Mouse (Mus musculus) spleen, postnatal 14 days (tissue): ENCODE data around the gene Ppm1d.
A peak's percentile ranks its signal among the peaks of the same experiment; 100 is the strongest.

ENCODE experiments used
- DNase-seq, 2 experiments: peaks; one replicate each; pipeline ENCODE4 v3.0.0; 2021 to 2022; ENCODE audit warnings: low spot score in 2 of 2

Ppm1d gene

DNA sequence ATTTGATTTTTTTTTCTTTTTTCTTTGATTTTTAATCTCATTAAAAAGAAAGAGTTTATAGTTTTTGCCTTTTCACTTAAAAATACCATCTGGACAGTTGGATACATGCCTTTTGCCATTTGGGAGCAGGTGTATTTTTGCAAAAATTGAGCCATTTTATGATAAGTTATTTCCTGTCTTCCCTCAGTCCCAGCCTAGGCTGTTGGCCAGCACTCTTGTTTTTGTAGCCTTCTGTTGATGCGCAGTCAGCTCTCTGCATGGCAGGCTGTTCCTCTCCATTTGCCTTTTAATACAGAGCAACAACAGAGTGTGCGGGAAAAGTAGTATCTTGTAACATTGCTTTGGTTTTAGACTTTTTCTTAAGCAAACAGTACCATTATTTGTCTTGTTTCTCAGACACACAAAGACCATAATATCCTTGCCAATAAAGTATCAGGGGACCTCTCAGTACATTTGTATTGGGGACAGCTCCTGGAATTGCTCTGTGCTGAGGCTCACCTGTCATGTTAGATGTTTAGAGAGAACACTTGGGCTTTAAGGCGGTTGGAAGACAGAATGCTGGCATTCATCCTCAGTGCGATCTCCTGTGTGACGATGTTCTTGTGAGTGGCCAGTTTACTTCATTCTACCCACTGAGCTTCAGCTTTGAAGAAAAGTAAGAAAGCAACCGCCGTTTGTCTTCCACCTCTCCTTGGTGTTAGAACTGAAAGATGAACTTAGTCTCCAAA, 18.3 kb downstream of the Ppm1d start:
- DNase-seq = no peak

DNA sequence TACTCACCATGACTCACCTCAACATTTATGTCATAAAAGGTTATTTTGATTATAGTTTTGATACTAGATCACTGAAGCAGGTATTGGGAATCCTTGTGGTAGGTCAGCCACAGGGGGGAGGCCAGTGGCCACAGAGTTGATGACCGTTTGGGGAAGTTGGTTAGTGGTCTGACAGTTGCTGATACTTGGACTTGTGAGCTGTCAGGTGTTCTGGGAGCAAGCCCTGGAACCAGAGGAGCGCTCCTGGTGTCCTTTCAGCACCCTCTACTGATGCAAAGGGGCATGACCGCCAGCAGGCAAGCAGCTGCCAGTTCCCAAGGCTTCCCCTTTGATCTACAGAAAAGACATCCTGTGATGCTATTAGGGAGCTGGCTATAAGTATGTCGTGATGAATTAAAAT, 23.7 kb downstream of the Ppm1d start:
- DNase-seq = peak; percentile 19 to 38

DNA sequence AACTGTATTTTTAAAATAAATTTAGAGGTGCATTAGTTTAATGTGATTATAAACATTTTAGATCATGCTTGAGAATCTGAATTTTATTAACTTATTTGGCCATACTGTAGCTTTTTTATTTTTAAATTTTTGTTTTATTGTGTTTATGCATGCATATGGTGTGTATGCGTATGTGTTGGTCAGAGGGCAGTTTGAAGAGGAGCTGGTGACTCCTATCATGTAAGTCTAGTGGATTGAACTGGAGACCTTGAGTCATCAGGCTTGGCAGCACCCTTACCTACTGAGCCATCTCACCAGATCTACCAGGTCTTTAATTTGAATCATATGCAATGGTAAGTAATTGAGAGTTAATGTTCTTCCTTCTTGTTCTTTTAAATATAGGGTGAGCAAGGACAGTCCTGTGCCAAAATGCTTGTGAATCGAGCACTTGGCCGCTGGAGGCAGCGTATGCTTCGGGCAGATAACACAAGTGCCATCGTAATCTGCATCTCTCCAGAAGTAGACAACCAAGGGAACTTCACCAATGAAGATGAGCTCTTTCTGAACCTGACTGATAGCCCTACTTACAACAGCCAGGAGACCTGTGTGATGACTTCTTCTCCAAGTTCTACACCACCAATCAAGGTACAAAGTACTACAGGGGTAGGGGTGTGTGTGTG, 28.3 kb downstream of the Ppm1d start:
- DNase-seq = peak; percentile 32 to 34

DNA sequence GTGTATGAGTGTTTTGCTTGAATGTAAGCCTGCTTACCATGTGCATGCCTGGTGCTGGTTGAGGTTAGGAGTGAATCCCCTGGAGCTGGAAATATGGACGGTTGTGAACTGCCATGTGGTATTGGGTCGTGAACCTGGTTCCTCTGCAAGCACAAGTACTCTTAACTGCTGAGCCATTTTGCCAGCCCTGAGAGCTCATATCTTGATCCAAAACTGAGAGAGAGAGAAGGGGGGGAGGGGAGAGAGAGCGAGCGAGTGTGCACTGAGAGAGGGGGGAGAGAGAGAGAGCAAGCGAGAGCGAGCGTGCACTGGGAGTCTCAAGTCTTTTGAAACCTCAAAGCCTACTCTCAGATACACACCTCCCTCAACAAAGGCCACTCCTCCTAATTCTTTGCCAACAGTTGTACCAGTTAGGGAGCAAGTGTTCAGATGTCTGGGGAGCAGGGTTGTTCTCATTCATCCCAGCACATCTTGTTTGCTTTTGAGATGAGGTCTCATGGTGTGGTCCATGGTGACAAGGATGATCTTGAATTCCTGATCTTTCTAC, 29.1 kb downstream of the Ppm1d start:
- DNase-seq = no peak

DNA sequence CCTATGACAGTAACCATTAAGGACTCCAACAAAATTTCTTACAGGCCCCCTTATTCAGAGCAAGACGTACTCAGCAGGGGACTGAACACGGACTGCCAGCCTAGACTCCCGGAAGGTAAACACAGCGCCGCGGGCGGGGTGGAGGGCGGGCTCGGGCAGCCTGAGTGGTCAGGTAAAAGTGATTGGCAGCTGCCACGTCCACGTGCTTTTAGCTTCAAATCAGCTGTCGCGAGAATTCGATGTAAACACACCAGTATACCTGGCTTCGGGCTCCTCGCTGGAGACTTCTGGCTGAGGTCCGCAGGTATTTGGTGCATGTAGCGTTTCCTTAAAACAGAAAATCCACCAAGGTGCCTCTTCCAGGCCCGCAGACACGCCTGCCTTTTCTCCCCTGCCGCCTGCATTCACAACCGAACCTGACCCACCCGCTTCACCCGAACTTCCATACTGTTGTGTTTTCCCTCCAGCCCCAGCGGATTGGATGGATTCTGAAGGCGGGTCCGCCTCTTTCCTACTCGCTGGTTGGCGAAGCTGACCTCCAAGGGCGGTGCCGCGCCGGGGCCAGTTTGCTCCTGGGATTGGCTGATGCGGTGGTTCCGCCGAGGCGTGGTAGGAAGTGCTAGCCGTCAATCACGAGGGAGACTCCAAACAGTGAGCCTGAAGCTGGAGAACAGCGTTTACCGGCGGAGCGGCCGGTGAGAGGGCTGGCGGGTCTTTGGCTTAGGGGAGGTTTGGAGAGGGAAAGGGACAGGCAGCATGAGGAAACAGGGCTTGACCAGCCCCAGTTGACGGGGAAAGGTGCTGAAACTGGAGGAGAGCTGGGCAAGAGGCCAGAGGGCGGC, 41.7 kb downstream of the Ppm1d start, which contains the start of gene Bcas3:
TSS of gene Bcas3 (plus strand) at position 629 of the 842 bp plus-strand sequence.
- DNase-seq = peak; percentile 96 to 97

DNA sequence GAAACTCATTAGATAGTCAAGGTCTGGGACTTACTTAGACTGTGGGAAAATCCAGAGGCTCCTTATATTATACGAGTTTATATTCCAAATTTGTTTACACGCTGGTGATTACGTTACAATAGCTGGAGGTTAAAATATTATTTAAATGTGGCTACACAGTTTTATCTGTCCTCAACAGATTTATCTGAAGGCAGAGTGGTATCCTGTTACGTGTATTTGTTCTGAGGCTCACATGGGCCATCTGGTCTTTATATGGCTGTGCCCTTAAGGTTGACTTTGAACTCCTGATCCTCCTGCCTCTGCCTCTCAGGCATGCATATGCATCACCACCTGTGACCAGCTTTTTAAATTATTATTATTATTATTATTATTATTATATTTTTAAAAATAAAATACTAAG, 42.8 kb downstream of the Ppm1d start:
- DNase-seq = no peak

DNA sequence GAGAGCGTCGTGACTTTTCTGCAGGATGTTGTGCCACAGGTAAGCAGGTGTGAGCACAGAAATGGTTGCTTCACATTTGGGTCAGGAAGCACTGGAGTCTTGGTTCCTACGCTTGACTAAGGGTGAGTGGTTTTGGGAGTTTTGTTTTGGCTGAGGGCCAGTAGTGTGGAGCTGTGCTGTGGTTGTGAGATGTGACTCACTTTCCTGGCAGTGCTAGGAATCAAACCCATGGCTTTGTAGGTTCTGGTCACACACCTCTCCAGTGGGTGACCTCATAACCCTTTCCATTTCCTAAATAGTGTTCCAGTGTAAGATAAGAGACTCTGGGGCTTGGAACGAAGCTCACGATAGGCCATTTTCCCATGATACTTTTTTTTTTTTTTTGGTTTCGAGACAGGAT, 48.6 kb downstream of the Ppm1d start:
- DNase-seq = no peak

DNA sequence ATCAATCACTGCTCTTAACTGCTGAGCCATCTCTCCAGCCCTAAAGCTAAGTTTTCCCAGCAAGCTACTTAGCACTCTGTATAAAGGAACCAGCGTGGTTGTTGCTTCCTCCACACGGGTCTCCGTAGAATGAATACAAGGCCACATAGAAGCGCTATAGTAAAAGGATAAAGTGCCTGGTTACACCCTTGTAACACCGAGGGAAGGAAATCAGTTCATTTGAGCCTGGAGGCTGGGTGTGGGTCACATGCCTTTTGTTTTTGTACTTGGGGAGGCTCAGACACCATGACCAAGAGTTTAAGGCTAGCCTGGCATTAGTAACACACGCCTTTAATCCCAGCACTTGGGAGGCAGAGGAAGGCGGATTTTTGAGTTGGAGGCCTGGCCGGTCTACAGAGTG, 50.6 kb downstream of the Ppm1d start:
- DNase-seq = no peak

DNA sequence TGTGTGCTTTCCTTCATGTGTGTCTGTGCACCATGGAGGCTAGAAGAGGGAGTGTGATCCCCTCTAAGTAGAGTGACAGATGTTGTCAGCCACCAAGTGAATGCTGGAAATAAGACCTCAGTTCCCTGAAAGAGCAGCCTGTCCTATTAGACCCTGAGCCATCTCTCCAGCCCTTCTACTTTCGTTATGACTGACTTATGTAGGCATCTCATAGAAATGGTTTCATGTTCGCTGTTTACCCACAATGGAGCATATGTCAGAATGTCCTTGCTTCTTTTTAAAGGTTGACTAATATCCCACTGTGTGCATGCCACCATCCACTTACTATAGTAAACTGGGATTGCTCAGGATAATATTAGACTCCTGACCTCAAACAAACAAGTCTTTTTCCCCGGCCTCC, 55.1 kb downstream of the Ppm1d start:
- no peak for DNase-seq

DNA sequence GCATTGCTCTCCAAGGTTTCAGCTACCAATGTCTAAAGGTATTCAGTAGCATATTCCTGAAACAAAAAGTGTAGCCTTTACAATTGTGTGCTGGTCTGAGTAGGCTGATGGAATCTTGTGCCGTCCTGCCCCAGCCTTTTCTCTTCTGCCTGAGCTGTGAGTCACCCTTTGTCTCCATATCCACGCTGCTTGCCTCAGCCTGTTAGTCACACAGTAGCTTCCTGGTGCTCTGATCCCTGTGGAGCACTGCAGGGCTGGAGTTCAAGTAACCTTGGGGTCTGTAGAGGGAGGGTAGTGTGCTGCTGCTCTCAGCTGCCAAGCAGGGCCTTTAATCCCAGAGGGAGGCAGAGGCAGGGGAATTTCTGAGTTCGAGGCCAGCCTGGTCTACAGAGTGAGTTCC, 56.8 kb downstream of the Ppm1d start:
- DNase-seq = no peak

DNA sequence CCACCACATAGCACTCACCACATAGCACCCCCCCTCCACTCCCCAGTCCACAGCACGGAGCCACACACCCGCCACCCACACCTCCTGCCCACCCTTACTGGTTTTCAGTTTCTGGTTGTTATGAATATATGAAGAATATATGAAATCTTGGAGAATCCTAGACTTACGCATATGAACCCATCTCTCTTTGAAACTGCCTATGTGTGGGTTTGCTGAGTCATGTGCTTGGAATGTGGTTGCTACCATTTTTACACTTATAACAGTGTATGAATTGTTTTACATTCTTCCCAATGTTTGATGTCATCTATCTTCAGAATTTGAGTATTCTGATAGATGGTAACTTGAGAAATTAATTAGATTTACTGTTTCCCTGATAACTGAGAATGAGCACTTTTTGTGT, 68.0 kb downstream of the Ppm1d start:
- DNase-seq = no peak

DNA sequence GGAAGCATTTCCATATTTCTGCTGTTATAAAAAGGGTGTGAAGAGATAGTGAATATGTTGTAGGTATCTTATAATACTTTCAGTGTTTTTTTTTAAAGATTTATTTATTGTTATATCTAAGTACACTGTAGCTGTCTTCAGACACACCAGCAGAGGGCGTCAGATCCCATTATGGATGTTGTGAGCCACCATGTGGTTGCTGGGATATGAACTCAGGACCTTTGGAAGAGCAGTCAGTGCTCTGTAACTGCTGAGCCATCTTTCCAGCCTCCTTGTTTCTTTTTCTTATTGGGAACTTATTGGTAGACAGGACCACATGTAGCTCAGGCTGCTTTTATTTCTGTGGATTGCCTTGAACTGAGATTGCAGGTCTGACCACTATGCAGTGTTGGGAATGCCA, 69.0 kb downstream of the Ppm1d start:
- no peak for DNase-seq

DNA sequence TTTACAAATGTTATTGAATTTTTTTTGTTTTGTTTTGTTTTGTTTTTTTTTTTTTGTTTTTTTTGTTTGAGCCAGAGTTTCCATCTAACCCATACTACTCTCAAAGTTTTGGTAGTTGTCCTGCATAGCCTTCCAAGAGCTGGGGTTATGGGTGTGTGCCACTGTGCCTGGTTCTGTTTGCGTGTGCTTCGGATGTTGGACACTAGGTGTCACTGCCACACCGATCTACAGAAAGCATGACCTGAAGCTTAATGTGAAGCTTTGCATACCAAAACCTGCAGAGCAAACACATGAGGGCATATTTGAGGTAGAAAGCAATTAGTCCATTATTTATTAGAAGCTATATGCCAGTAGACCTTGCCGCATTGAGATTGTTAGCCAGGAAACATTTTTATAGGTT, 71.0 kb downstream of the Ppm1d start:
- peak; percentile 35 to 50 for DNase-seq

DNA sequence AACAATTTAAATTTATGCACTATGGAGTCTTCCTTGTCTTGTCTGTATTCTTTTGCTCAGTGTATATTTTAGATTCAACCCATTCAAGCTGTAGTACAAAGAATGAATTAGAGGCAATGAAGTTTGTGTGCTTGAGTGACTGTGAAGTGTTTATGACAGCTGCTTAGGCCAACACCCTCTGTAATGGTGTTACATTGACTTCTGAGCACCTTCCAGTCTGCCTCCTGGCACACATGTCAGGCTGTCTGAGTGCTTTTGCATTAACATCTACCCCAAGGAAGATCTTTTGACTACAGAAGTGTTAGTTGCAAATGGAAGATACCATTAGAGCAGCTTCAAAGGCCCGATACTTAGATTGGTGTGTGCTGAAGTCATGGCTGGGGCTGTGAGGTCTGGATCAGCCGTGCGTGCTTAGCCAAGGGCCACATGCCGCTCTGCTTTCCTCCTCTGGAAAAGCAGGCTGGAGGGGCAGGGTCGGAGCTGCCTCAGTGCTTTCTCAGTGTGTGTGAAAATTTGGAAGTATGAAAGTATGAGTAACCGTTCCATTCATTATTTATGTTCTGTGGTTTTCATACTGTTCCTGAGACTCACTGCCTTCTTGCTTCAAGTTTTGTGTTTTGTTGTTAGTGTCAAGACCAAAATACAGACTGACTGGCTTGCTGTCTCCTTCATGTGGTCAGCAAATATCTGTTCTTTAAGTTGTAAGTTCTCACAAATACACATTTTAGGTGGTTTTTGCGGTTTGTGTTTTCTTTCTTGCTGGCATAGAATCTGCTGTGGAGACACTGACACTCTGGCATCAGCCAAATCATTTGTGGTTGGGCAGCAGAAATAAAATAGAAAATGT, 73.2 kb downstream of the Ppm1d start:
- DNase-seq = no peak

DNA sequence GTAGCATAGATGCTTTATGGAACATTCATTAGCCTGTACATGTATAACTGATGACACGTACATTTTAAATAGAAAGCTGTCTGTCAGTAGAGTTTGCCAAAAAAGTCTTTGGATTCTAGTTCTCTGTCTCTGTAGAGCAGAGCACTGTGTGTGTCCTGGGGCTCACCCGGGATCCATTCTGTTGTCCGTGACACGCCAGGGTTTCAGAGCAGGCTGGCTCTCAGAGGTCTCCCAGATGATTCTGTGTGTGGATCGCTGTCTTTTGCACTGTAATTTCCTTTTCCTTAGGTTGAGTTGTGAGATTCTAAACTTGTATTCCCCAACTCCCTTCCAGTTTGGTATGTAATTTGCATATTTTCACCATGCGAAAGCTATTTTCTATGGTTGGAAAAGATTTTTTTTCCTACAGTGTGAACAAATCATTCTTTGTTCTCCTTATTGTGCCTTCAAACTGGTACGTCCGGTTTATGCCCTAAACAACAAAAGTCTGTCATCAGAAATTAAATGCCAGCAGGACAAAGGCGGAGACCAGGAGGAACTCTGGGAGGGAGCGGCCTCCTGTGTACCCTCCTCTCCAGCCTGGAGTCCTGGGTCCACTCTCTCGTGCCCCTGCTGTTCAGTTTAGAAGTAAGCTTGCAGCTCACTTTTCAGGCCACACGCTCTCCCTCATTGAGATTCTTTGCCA, 81.3 kb downstream of the Ppm1d start:
- DNase-seq = no peak

DNA sequence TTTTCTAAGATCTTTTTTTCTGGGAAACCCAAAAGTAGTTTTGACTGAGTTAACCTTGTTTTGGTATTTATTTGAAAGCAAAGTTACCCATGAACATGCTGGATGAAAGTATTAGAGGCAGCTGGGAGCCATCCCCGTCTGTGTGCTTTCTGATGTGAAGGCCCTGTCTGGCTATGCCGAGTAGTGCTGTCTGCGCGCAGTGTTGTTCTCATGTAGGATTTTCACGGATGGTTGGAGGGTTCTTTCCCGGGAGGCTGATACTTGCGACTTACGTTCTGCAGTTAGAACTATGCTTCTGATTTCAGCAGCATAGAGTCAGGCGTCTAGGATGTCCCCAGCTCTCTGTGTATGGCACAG, 81.8 kb downstream of the Ppm1d start:
- no peak for DNase-seq

DNA sequence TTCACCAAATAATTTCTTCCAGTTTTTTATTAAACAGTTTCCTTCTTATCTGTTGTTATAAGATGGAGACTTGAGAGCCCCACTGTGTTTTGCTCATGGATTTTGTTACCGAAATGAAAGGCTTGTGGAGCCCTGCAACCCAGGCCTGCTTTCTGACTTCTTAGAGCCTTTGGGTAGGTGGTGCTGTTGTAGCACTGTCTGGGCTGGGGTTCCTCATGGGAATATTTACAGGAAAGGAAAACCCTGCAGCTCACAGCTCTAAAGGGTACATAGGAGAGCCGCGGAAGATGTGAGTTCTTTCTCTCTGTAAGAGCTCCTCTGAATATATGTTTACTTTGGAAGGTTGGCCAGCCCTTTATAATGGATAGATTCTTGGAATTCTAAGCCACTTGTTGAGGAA, 82.9 kb downstream of the Ppm1d start:
- DNase-seq = no peak

DNA sequence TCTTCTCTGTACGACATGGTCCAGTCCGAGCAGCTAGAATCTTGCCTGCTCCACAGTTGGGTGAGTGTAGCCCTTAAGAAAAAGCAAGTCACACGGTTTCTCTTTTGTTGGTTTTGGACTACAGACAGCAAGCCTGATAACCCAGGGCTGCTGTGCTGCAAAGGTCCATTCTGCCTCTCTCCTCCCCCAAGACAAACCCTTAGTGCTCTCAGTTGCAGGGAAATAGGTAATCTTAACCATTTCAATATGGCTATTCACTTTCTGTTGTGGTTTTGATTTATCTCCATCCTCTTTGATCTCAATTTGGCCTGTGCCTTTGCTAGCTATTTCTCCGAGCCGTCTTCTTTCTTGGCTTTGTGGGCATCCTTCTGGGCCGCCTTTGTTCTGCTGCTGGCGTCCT, 84.3 kb downstream of the Ppm1d start:
- no peak for DNase-seq
